Mouse (Mus musculus): ENCODE measurements around the gene Gm1604a.
"Not testable (repeated sequence)": the region's sequence is repeated elsewhere in the genome, so short reads cannot be mapped to it uniquely, and the experiment has no call there.

DNA sequence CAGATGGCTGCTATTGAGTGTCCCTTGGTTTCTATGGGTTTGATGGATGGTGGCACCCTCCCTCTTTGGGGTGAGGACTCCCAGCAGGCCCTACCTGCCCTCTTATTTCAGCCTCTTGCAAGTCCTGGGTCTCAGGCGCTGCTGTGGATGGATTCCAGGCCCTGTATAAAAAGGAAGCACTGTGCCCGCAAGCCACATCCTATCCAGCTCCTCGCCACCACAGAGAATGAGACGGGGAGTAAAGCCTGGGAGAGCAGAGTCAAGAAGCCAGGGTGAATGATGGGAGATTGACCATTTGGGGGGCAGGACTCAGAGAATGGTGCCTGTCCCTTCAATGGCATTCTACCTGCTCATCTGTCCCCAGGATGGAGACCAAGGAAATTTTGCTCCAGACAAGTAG is 86.3 kb downstream of the Gm1604a start:
- TF ChIP-seq CTCF (IDR thresholded peaks at IDR 0.05; ENCODE audit: borderline replicate concordance, control insufficient read depth, extremely low read depth, insufficient read depth, low read length, poor library complexity); POLR2A (IDR thresholded peaks at IDR 0.05; ENCODE audit: control insufficient read depth, extremely low read depth, insufficient read depth, low read length, poor library complexity): not testable (repeated sequence)
